Mouse (Mus musculus) olfactory bulb, adult 2 months (tissue): Measurements from ENCODE around the gene Arl5a.

Source experiments
- CTCF ChIP-seq: fragments of 200-500 bp; IDR thresholded peaks from 2 replicates; pipeline ENCODE4 v1.5.1; 2012; ENCODE audit warnings: low read depth, mild to moderate bottlenecking, low read length, moderate library complexity; ENCODE audit not compliant: insufficient read depth
- POLR2A ChIP-seq: fragments of 200-500 bp; IDR thresholded peaks from 2 replicates; pipeline ENCODE4 v1.6.1; 2012; ENCODE audit warnings: mild to moderate bottlenecking, low read depth, low read length, moderate library complexity; ENCODE audit not compliant: insufficient read depth

DNA sequence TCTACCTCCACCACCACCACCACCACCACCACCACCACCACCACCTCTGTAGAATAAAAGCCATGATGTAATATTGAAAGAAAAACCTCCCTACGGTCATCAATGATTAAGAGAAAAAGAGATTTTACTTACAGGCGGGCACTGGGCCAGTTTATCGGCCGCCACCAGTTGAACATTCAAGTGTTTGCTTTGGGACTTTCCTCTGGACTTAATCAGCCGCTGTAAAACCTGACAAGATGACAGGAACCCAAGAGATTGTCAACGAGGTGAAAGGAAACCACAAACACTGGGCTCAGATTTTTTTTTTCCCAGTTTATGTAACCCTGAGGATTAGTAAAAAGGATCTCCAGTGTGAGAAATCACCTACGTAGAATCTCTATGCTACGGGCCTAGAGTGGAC lies 25.1 kb upstream of the Arl5a start:
- TF ChIP-seq CTCF: no peak
- no peak for TF ChIP-seq POLR2A
